Mouse (Mus musculus): Measurements from ENCODE around the gene Il4i1. TPM values are rescaled to one million over a fixed set of nuclear protein-coding genes. Genes with fewer than 3 reads are reported as not detected.

The Il4i1 gene
- polyA plus RNA-seq, 1 experiment from 2014 or later, result 1.6 TPM

- H3K36me3 ChIP-seq, result peaks cover 44% of the 10 kb centered on the region
- no peak overlapping the region for H3K27ac ChIP-seq
- peak overlapping the region; percentile 31 for H3K9ac ChIP-seq
- peaks cover 38% of the 10 kb centered on the region for H3K27me3 ChIP-seq
- peaks cover 15% of the 10 kb centered on the region for H3K4me1 ChIP-seq
- H3K4me3 ChIP-seq, result peak overlapping the region; percentile 33
- H3K4me2 ChIP-seq, result peak overlapping the region; percentile 75
- peak; percentile 6; the same call in 1 of the 2 replicates for ATAC-seq (ENCODE audit: insufficient number of reproducible peaks, low FRiP score, low TSS enrichment, low read depth)
- H3K9me3 ChIP-seq, result no peaks in the 10 kb centered on the region
- 2% methylated on average over 58 of the region's 58 CpGs for WGBS
These were observed 23.5 kb downstream of the Il4i1 start for GRCm38 (mm10) chr7:44839491-44840191.

- Histone ChIP-seq H3K4me3 (peak overlapping the region; percentile 33), H3K36me3 (peaks cover 52% of the 10 kb centered on the region)
These were observed 24.2 kb downstream of the Il4i1 start for GRCm38 (mm10) chr7:44840426-44840825.

GRCm38 (mm10) chr7:44841825-44842463 lies 25.8 kb downstream of the Il4i1 start:
- Histone ChIP-seq H3K36me3 (peaks cover 67% of the 10 kb centered on the region), H3K27ac (no peak overlapping the region), H3K27me3 (peaks cover 38% of the 10 kb centered on the region), H3K4me1 (peaks cover 19% of the 10 kb centered on the region), H3K9me3 (no peaks in the 10 kb centered on the region), H3K4me2 (no peak overlapping the region), H3K4me3 (no peak overlapping the region), H3K9ac (no peak overlapping the region)
- 88% methylated on average over 8 of the region's 8 CpGs for WGBS
- no peak for ATAC-seq (ENCODE audit: insufficient number of reproducible peaks, low FRiP score, low TSS enrichment, low read depth)

More at GRCm38 (mm10) chr7:44840426-44840825, 24.2 kb downstream of the Il4i1 start:
- Histone ChIP-seq H3K27ac (no peak overlapping the region), H3K4me1 (peaks cover 15% of the 10 kb centered on the region), H3K27me3 (peaks cover 38% of the 10 kb centered on the region), H3K9ac (no peak overlapping the region), H3K4me2 (peak overlapping the region; percentile 75; the same call in 1 of the 2 replicates), H3K9me3 (no peaks in the 10 kb centered on the region)
- WGBS, result 40% methylated on average over 14 of the region's 14 CpGs
- ATAC-seq (ENCODE audit: insufficient number of reproducible peaks, low FRiP score, low TSS enrichment, low read depth), result no peak

GRCm38 (mm10) chr7:44845006-44845405 lies 28.8 kb downstream of the Il4i1 start:
- 93% methylated on average over 10 of the region's 10 CpGs for WGBS
- no peak overlapping the region for H3K9ac ChIP-seq
- peaks cover 25% of the 10 kb centered on the region; the same call in 1 of the 2 replicates for H3K27me3 ChIP-seq
- no peaks in the 10 kb centered on the region for H3K9me3 ChIP-seq
- no peak overlapping the region for H3K4me3 ChIP-seq
- peaks cover 18% of the 10 kb centered on the region for H3K4me1 ChIP-seq
- H3K36me3 ChIP-seq, result peaks cover 68% of the 10 kb centered on the region
- ATAC-seq (ENCODE audit: insufficient number of reproducible peaks, low FRiP score, low TSS enrichment, low read depth), result no peak
- H3K4me2 ChIP-seq, result no peak overlapping the region
- H3K27ac ChIP-seq, result no peak overlapping the region

- H3K36me3 ChIP-seq, result peaks cover 58% of the 10 kb centered on the region
These were observed 30.6 kb downstream of the Il4i1 start for GRCm38 (mm10) chr7:44846804-44847203.

GRCm38 (mm10) chr7:44847772-44848171 lies 31.6 kb downstream of the Il4i1 start:
- H3K4me3 ChIP-seq, result peak overlapping the region; percentile 72
- no peak for ATAC-seq (ENCODE audit: insufficient number of reproducible peaks, low FRiP score, low TSS enrichment, low read depth)
- H3K36me3 ChIP-seq, result peaks cover 57% of the 10 kb centered on the region
- no peaks in the 10 kb centered on the region for H3K27me3 ChIP-seq
- no peak overlapping the region for H3K9ac ChIP-seq
- 64% methylated on average over 5 of the region's 5 CpGs for WGBS
- peak overlapping the region; percentile 100; the same call in 1 of the 2 replicates for H3K27ac ChIP-seq
- peak overlapping the region; percentile 84 for H3K4me2 ChIP-seq
- H3K4me1 ChIP-seq, result peaks cover 36% of the 10 kb centered on the region
- H3K9me3 ChIP-seq, result no peaks in the 10 kb centered on the region

More at GRCm38 (mm10) chr7:44846804-44847203, 30.6 kb downstream of the Il4i1 start:
- Histone ChIP-seq H3K9me3 (no peaks in the 10 kb centered on the region), H3K4me1 (peaks cover 28% of the 10 kb centered on the region), H3K4me2 (no peak overlapping the region), H3K9ac (no peak overlapping the region), H3K27ac (no peak overlapping the region), H3K4me3 (no peak overlapping the region), H3K27me3 (peaks cover 7% of the 10 kb centered on the region; the same call in 1 of the 2 replicates)
- 86% methylated on average over 7 of the region's 7 CpGs for WGBS
- ATAC-seq (ENCODE audit: insufficient number of reproducible peaks, low FRiP score, low TSS enrichment, low read depth), result no peak

- H3K4me2 ChIP-seq, result peak within 1 kb of the TSS; percentile 84
- WGBS, result under 1% methylated on average over 54 of the region's 54 CpGs
These were observed 32.6 kb downstream of the Il4i1 start, which contains the start of the genes Akt1s1 and Tbc1d17 for GRCm38 (mm10) chr7:44848561-44849415. Gene Akt1s1, plus strand, starts transcription at chr7:44848991. Gene Tbc1d17, minus strand, starts transcription at chr7:44849079.

GRCm38 (mm10) chr7:44849416-44850111 lies 33.4 kb downstream of the Il4i1 start:
- peak overlapping the region; percentile 64 for H3K9ac ChIP-seq
- ATAC-seq (ENCODE audit: insufficient number of reproducible peaks, low FRiP score, low TSS enrichment, low read depth), result peak; percentile 77
- peaks cover 44% of the 10 kb centered on the region for H3K36me3 ChIP-seq
- WGBS, result under 1% methylated on average over 41 of the region's 41 CpGs
- H3K4me1 ChIP-seq, result peaks cover 53% of the 10 kb centered on the region
- no peaks in the 10 kb centered on the region for H3K9me3 ChIP-seq
- H3K27me3 ChIP-seq, result no peaks in the 10 kb centered on the region
- H3K4me3 ChIP-seq, result peak overlapping the region; percentile 72
- H3K4me2 ChIP-seq, result peak overlapping the region; percentile 84
- peak overlapping the region; percentile 100 for H3K27ac ChIP-seq

More at GRCm38 (mm10) chr7:44848561-44849415, 32.6 kb downstream of the Il4i1 start, which contains the start of the genes Akt1s1 and Tbc1d17:
- Histone ChIP-seq H3K27me3 (no peaks in the 10 kb centered on the region), H3K4me3 (peak within 1 kb of the TSS; percentile 72), H3K36me3 (peaks cover 52% of the 10 kb centered on the region), H3K9me3 (no peaks in the 10 kb centered on the region), H3K9ac (peak within 1 kb of the TSS; percentile 64), H3K27ac (peak within 1 kb of the TSS; percentile 100), H3K4me1 (peaks cover 45% of the 10 kb centered on the region)
- ATAC-seq (ENCODE audit: insufficient number of reproducible peaks, low FRiP score, low TSS enrichment, low read depth), result peak; percentile 90

- Histone ChIP-seq H3K4me3 (peak overlapping the region; percentile 72), H3K27me3 (no peaks in the 10 kb centered on the region), H3K9me3 (no peaks in the 10 kb centered on the region), H3K4me2 (peak overlapping the region; percentile 84), H3K36me3 (peaks cover 38% of the 10 kb centered on the region), H3K27ac (peak overlapping the region; percentile 100), H3K4me1 (peaks cover 58% of the 10 kb centered on the region), H3K9ac (peak overlapping the region; percentile 64)
- peak; percentile 49 for ATAC-seq (ENCODE audit: insufficient number of reproducible peaks, low FRiP score, low TSS enrichment, low read depth)
- WGBS, result under 1% methylated on average over 33 of the region's 33 CpGs
These were observed 34.0 kb downstream of the Il4i1 start for GRCm38 (mm10) chr7:44850146-44850545.

- peak overlapping the region; percentile 100 for H3K27ac ChIP-seq
- no peak for ATAC-seq (ENCODE audit: insufficient number of reproducible peaks, low FRiP score, low TSS enrichment, low read depth)
- peaks cover 66% of the 10 kb centered on the region for H3K4me1 ChIP-seq
- peaks cover 30% of the 10 kb centered on the region for H3K36me3 ChIP-seq
- peak overlapping the region; percentile 64 for H3K9ac ChIP-seq
- peak overlapping the region; percentile 84 for H3K4me2 ChIP-seq
- 76% methylated on average over 8 of the region's 8 CpGs for WGBS
- no peaks in the 10 kb centered on the region for H3K27me3 ChIP-seq
- H3K4me3 ChIP-seq, result peak overlapping the region; percentile 72
- no peaks in the 10 kb centered on the region for H3K9me3 ChIP-seq
These were observed 34.8 kb downstream of the Il4i1 start for GRCm38 (mm10) chr7:44850789-44851624.
